Mouse (Mus musculus) right cerebral cortex, adult 18-20 months (tissue): Measurements from ENCODE around the gene Mup13.
"Not testable (repeated sequence)": the region's sequence is repeated elsewhere in the genome, so short reads cannot be mapped to it uniquely, and the experiment has no call there.

Experiments used
- DNase-seq: peaks from one replicate; pipeline ENCODE4 v3.0.0; 2022; ENCODE audit warnings: mixed read lengths

Mup13 gene

GRCm38 (mm10) chr4:61228186-61228585 lies at the start of gene Mup13:
Gene Mup13 (minus strand): TSS chr4:61228286.
- not testable (repeated sequence) for DNase-seq
